Mouse (Mus musculus) urinary bladder, adult 18-20 months (tissue): ENCODE measurements around the gene Nepro.

Experiments
- DNase-seq, 2 experiments: peaks; one replicate each; pipeline ENCODE4 v3.0.0; 2022; ENCODE audit warnings: low spot score in 2 of 2, mixed read lengths in 2 of 2

Nepro gene

GRCm38 (mm10) chr16:44766320-44766892, 42.3 kb downstream of the Nepro start:
- DNase-seq: no peak

GRCm38 (mm10) chr16:44767506-44767905, 43.4 kb downstream of the Nepro start:
- no peak for DNase-seq

- DNase-seq: no peak
These were observed 43.9 kb downstream of the Nepro start for GRCm38 (mm10) chr16:44767967-44768366.

DNA sequence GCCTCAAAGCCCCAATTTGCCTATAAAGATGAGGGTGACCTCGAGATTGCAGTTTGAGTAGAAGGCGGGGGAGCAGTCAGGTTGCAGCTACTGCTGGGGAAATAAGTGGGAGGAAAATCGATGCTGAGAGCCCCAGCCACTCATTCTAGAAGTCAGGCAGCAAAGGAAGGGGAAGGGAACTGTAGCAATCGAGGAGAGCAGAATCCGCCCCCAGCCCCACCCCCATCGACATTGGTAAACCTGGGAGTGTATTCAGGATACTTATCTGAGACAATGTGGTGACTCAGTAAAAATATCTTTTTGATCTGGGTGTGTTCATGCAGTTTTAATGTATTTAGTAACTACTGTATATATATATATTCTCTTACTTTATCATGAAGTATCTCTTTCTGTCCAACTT, 48.5 kb downstream of the Nepro start:
- DNase-seq: no peak

DNA sequence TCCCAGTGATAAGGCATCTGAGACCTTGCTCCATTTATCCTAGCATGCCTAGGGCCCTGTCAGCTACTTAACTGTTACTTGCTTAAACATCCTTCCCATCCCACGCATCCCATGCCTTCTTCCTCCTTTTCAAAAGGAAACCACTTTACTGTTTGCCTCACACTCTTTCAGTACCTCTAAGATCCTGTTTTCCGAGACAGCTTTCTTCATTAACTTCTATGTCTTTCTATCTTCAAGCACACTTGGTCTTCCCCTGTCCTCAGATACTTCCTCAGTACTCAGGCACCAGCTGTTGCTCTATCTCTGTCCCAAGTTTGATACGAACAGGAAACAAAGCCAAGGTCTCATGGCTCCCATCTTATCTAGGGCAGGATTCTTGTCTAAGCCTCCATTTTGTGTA, 49.6 kb downstream of the Nepro start:
- DNase-seq: no peak

GRCm38 (mm10) chr16:44774201-44774600, 50.1 kb downstream of the Nepro start:
- DNase-seq: no peak

- DNase-seq: peak in 1 of 2 experiments; percentile 17
These were observed 54.5 kb downstream of the Nepro start for GRCm38 (mm10) chr16:44778538-44779147.

DNA sequence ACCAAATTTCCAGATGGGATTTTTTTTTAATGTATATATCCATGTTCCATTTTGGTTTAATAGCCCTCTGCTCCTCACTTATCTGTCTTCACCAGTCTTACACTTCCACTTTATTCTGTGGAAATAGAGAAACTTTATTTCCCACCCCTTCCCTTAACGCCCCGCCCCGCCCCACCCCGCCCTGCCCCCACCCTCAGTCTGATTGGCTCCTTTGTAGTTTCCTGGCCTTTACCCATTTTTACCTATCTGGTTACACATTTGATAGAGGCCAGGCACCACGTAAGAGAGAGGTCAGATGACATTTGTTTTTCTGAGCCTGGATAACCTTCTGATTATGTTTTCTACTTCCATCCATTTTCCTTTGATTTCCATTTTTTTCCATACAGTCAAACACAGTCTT, 55.4 kb downstream of the Nepro start:
- DNase-seq: no peak

DNA sequence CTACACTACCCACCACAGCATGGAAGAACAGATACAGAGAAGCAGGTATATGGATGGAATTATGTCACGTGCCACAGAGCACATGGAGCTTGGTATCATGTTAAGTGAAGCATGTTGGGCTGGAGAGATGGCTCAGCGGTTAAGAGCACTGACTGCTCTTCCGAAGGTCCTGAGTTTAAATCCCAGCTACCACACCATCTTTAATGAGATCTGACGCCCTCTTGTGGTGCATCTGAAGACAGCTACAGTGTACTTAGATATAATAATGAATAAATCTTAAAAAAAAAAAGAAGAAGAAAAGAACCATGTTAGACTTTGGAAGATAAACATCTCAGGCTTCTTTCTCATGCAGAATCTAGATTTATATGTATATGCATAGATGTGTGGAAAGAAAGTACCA, 56.6 kb downstream of the Nepro start:
- DNase-seq: no peak
